In the genomic region with DNA sequence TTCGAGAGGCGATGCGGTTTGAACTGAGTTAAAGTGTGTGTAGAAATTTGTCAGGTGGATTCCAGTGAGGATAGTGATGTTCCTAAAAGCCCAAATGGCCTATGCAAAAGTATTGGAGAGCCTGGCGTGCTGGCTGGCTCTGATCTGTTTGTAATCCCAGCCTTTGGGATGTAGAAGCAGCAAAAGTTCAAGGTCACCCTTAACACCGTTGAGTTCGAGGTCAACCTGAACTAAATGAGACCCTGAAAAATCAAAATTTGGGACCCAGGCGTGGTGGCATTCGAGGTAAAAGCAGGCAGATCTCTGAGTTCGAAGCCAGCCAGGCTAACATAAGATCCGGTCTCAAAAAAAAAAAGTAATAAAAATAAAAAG, we compare ENCODE assay signal across 8 mouse cellular contexts. TPM values are rescaled to one million over a fixed set of nuclear protein-coding genes. Genes with fewer than 3 reads are reported as not detected.
DNase-seq lines count a peak whose midpoint lies in the region; ATAC-seq and TF ChIP-seq lines count a peak whose summit lies in the region.

No protein-coding gene starts in this region.

- DNase-seq in heart, embryonic 10.5 days (ENCODE audit: low spot score): no peak
- no peak for DNase-seq in heart, postnatal 4 days
- no peak for DNase-seq in left cerebral cortex, postnatal 10 days (ENCODE audit: extremely low spot score in 1 of 2, low spot score in 2 of 2)
- no peak for DNase-seq in left cerebral cortex, adult 8-10 months (ENCODE audit: low spot score in 2 of 2)
- no peak for DNase-seq in kidney, adult 11 months

- no peaks in the 10 kb centered on the region for H3K9me3 ChIP-seq in heart, embryonic 10.5 days
- no peaks in the 10 kb centered on the region for H3K9me3 ChIP-seq in E14TG2a.4 (ENCODE audit: low read length)
- H3K9me3 ChIP-seq in forebrain, embryonic 15.5 days: no peaks in the 10 kb centered on the region
- H3K9me3 ChIP-seq in liver, embryonic 15.5 days (replicated peaks): no peaks in the 10 kb centered on the region

- no peaks in the 10 kb centered on the region for H3K27me3 ChIP-seq in heart, embryonic 10.5 days (ENCODE audit: insufficient read depth, poor library complexity, severe bottlenecking)
- no peaks in the 10 kb centered on the region for H3K27me3 ChIP-seq in E14TG2a.4 (ENCODE audit: insufficient read depth, low read length)
- H3K27me3 ChIP-seq in forebrain, embryonic 15.5 days: no peaks in the 10 kb centered on the region
- no peaks in the 10 kb centered on the region for H3K27me3 ChIP-seq in liver, embryonic 15.5 days

- H3K4me1 ChIP-seq in heart, embryonic 10.5 days: peaks cover 19% of the 10 kb centered on the region
- peaks cover 72% of the 10 kb centered on the region for H3K4me1 ChIP-seq in E14TG2a.4 (replicated peaks; ENCODE audit: low read depth, low read length)
- H3K4me1 ChIP-seq in forebrain, embryonic 15.5 days: peaks cover 20% of the 10 kb centered on the region
- peaks cover 53% of the 10 kb centered on the region for H3K4me1 ChIP-seq in liver, embryonic 15.5 days (replicated peaks)

- H3K4me2 ChIP-seq in forebrain, embryonic 15.5 days (replicated peaks): peak overlapping the region; percentile 91
- H3K4me2 ChIP-seq in liver, embryonic 15.5 days: peak overlapping the region; percentile 90

- H3K4me3 ChIP-seq in heart, embryonic 10.5 days: peak overlapping the region; percentile 84
- H3K4me3 ChIP-seq in E14TG2a.4 (replicated peaks; ENCODE audit: low read length): peak overlapping the region; percentile 96
- H3K4me3 ChIP-seq in forebrain, embryonic 15.5 days: peak overlapping the region; percentile 91
- peak overlapping the region; percentile 85 for H3K4me3 ChIP-seq in liver, embryonic 15.5 days (replicated peaks)

- intact Hi-C loops in left cerebral cortex, postnatal 10 days (cut with DNase I): no loop called here

- peak overlapping the region; percentile 96 for H3K27ac ChIP-seq in heart, embryonic 10.5 days
- H3K27ac ChIP-seq in forebrain, embryonic 15.5 days (replicated peaks): peak overlapping the region; percentile 59; the same call in 1 of the 2 replicates
- H3K27ac ChIP-seq in liver, embryonic 15.5 days (replicated peaks): peak overlapping the region; percentile 81

- peak overlapping the region; percentile 76 for H3K9ac ChIP-seq in forebrain, embryonic 15.5 days (replicated peaks)
- H3K9ac ChIP-seq in liver, embryonic 15.5 days: peak overlapping the region; percentile 78

- WGBS in heart, embryonic 10.5 days: 44% methylated on average over 10 of the region's 10 CpGs
- 49% methylated on average over 10 of the region's 10 CpGs for WGBS in forebrain, embryonic 15.5 days
- WGBS in liver, embryonic 15.5 days (ENCODE audit: insufficient replicate concordance): 44% methylated on average over 10 of the region's 10 CpGs

- H3K36me3 ChIP-seq in heart, embryonic 10.5 days: peaks cover 4% of the 10 kb centered on the region; the same call in 1 of the 2 replicates
- peaks cover 30% of the 10 kb centered on the region for H3K36me3 ChIP-seq in E14TG2a.4 (ENCODE audit: insufficient read depth, low read length)
- no peaks in the 10 kb centered on the region for H3K36me3 ChIP-seq in forebrain, embryonic 15.5 days
- H3K36me3 ChIP-seq in liver, embryonic 15.5 days (replicated peaks): peaks cover 7% of the 10 kb centered on the region; the same call in 1 of the 2 replicates

- ATAC-seq in forebrain, embryonic 15.5 days (replicated peaks): no peak
- ATAC-seq in liver, embryonic 15.5 days (ENCODE audit: insufficient read depth): no peak

- no peak for TF ChIP-seq CTCF in E14TG2a.4 (conservative IDR thresholded peaks at IDR 0.05; ENCODE audit: low read length)

RNA-seq across cellular contexts. Expression of gene Smyd4, which starts 0.6 kb away (rescaled TPM):
- 13.6 and 15.3 TPM in 2 replicates for polyA plus RNA-seq in heart, embryonic 10.5 days (2016; fragmentation: Nextera tagmentation; extraction: Ambion mirVana)
- 1 to 10 TPM; 6.4 to 8.5 TPM for total RNA-seq in heart, postnatal 4 days (2021)
- 17.0 and 17.4 TPM in 2 replicates for polyA plus RNA-seq in forebrain, embryonic 15.5 days (2015; fragmentation: Nextera tagmentation; extraction: Ambion mirVana)
- 3.4 and 4.0 TPM in 2 replicates for polyA plus RNA-seq in liver, embryonic 15.5 days (2015; fragmentation: Nextera tagmentation; extraction: Ambion mirVana)
- total RNA-seq in left cerebral cortex, postnatal 10 days (2021): 10 to 100 TPM; 11.6 to 13.7 TPM
- total RNA-seq in left cerebral cortex, adult 8-10 months (2022): 10 to 100 TPM; 13.9 to 22.5 (median 18.1) TPM

RNA-seq across cellular contexts. Expression of gene Rpa1, which starts 0.8 kb away (rescaled TPM):
- polyA plus RNA-seq in heart, embryonic 10.5 days (2016; fragmentation: Nextera tagmentation; extraction: Ambion mirVana): 127 and 143 TPM in 2 replicates
- total RNA-seq in heart, postnatal 4 days (2021): 100 to 1,000 TPM; 109 to 114 TPM
- 67.0 and 71.6 TPM in 2 replicates for polyA plus RNA-seq in forebrain, embryonic 15.5 days (2015; fragmentation: Nextera tagmentation; extraction: Ambion mirVana)
- polyA plus RNA-seq in liver, embryonic 15.5 days (2015; fragmentation: Nextera tagmentation; extraction: Ambion mirVana): 81.9 and 88.4 TPM in 2 replicates
- total RNA-seq in left cerebral cortex, postnatal 10 days (2021): 10 to 100 TPM; 42.4 TPM
- 10 to 100 TPM; 47.5 to 51.4 (median 50.2) TPM for total RNA-seq in left cerebral cortex, adult 8-10 months (2022)
